Comparison of ENCODE assay signal across 9 mouse cellular contexts in genomic region chr1:180116525-180116924, GRCm38 (mm10).
DNase-seq lines count a peak whose midpoint lies in the region; TF ChIP-seq lines count a peak whose summit lies in the region.
"Had no signal": no experiment of that assay in that cellular context is flagged by ENCODE, and none has a peak within 500 bp of the region (broad histone marks: within the 10 kb centered on the region; RNA-seq: fewer than 3 reads in every experiment).

No protein-coding gene starts in this region.

- no peak overlapping the region for H3K27ac ChIP-seq in left cerebral cortex, adult 2 months
- H3K27ac ChIP-seq: neural tube, embryonic 12.5 days had no signal

- no peak overlapping the region for H3K4me3 ChIP-seq in left cerebral cortex, adult 2 months
- H3K4me3 ChIP-seq: neural tube, embryonic 12.5 days had no signal

- peak; percentile 53 for DNase-seq in adrenal gland, postnatal 14 days
- no peak for DNase-seq in adrenal gland, postnatal 4 days (ENCODE audit: low spot score in 2 of 2)
- DNase-seq in left cerebral cortex, adult 2 months (ENCODE audit: extremely low spot score in 1 of 2, low spot score in 2 of 2): no peak
- DNase-seq in left cerebral cortex, adult 18-20 months (ENCODE audit: low spot score in 2 of 2): no peak
- peak; percentile 10 for DNase-seq in c-Kit-positive CD71-negative TER-119-negative erythroid progenitor cells, embryonic 14.5 days (ENCODE audit: low read depth)
- DNase-seq in mesoderm, embryonic 11.5 days (ENCODE audit: low read depth, low spot score): peak; percentile 23
- DNase-seq in frontal cortex, postnatal 36 days (ENCODE audit: low spot score in 2 of 2): no peak
- DNase-seq in layer of hippocampus, adult 9-11 months: no peak

- peak; percentile 48 for TF ChIP-seq CTCF in left cerebral cortex, adult 2 months (IDR thresholded peaks at IDR 0.05)

- intact Hi-C loops in left cerebral cortex, adult 2 months (cut with DNase I): no loop called here

Comparison
In these comparisons a context has a peak if more than half of its experiments do, and no peak if none do; other contexts are left out.
1. DNase-seq: peak in adrenal gland, postnatal 14 days (single experiment), c-Kit-positive CD71-negative TER-119-negative erythroid progenitor cells, embryonic 14.5 days (single experiment) and mesoderm, embryonic 11.5 days (single experiment); none in adrenal gland, postnatal 4 days (0 of 2), left cerebral cortex, adult 2 months (0 of 2), left cerebral cortex, adult 18-20 months (0 of 2), frontal cortex, postnatal 36 days (0 of 2) and layer of hippocampus, adult 9-11 months (single experiment).